Mouse (Mus musculus) forebrain, embryonic 11.5 days (tissue): ENCODE measurements around the gene Ankib1. TPM values are rescaled to one million over a fixed set of nuclear protein-coding genes. Genes with fewer than 3 reads are reported as not detected.
"Not testable (repeated sequence)": the region's sequence is repeated elsewhere in the genome, so short reads cannot be mapped to it uniquely, and the experiment has no call there.

ENCODE experiments used
- ATAC-seq: fragments of 200-750 bp; cut with Nextera tagmentation; replicated peaks from 2 replicates; pipeline ENCODE4 v1.8.0; 2017; ENCODE audit warnings: moderate TSS enrichment; ENCODE audit not compliant: low FRiP score
- DNase-seq: peaks from one replicate; pipeline ENCODE4 v3.0.0-alpha.2; 2017; ENCODE audit warnings: low spot score
- H3K27ac ChIP-seq: fragments of 300-500 bp; sonication (generic); 2 replicates; pipeline ENCODE4 v1.5.1; 2014; ENCODE audit warnings: low read depth, low read length
- H3K27me3 ChIP-seq: fragments of 300-500 bp; sonication (generic); 2 replicates; pipeline ENCODE4 v1.6.1; 2014; ENCODE audit warnings: mild to moderate bottlenecking, low read length, mixed read lengths; ENCODE audit not compliant: control insufficient read depth, insufficient read depth
- H3K36me3 ChIP-seq: fragments of 300-500 bp; sonication (generic); 2 replicates; pipeline ENCODE4 v1.6.1; 2014; ENCODE audit warnings: mild to moderate bottlenecking, low read length, moderate library complexity, mixed read lengths; ENCODE audit not compliant: control insufficient read depth, insufficient read depth
- H3K4me1 ChIP-seq: fragments of 300-500 bp; sonication (generic); replicated peaks from 2 replicates; pipeline ENCODE4 v1.6.1; 2014; ENCODE audit warnings: low read length, mixed read lengths; ENCODE audit not compliant: control insufficient read depth, insufficient read depth
- H3K4me2 ChIP-seq: fragments of 300-500 bp; sonication (generic); 2 replicates; pipeline ENCODE4 v1.6.1; 2014; ENCODE audit warnings: low read depth, mild to moderate bottlenecking, low read length, moderate library complexity, mixed read lengths; ENCODE audit not compliant: severe bottlenecking
- H3K4me3 ChIP-seq: fragments of 300-500 bp; sonication (generic); 2 replicates; pipeline ENCODE4 v1.5.1; 2014; ENCODE audit warnings: low read depth, low read length
- H3K9ac ChIP-seq: fragments of 300-500 bp; sonication (generic); 2 replicates; pipeline ENCODE4 v1.6.1; 2014; ENCODE audit warnings: low read length
- H3K9me3 ChIP-seq: fragments of 300-500 bp; sonication (generic); 2 replicates; pipeline ENCODE4 v1.6.1; 2016; ENCODE audit warnings: low read length, mixed read lengths; ENCODE audit not compliant: control insufficient read depth
- WGBS: fragments of 180-500 bp; shearing (Covaris S2); extraction: QIAGEN DNeasy Blood & Tissue Kit; methylation state at CpG from one replicate; pipeline ENCODE4 v1.1.7; 2014; 5-methylcytosine and 5-hydroxymethylcytosine counted together
- polyA plus RNA-seq: library from polyadenylated mRNA; unstranded; fragments of >200 nt; fragmentation: Nextera tagmentation; extraction: Ambion mirVana; gene quantifications from 2 replicates; pipeline ENCODE4 v1.2.1, GENCODE M21; 2014

Gene Ankib1
- polyA plus RNA-seq, 1 experiment from 2014 or later, result 17.0 TPM

GRCm38 (mm10) chr5:3800041-3800440, 2.7 kb downstream of the Ankib1 start:
- H3K27ac ChIP-seq, result no peak overlapping the region
- H3K36me3 ChIP-seq, result no peaks in the 10 kb centered on the region
- H3K9me3 ChIP-seq, result no peaks in the 10 kb centered on the region
- no peaks in the 10 kb centered on the region for H3K27me3 ChIP-seq
- no peak for DNase-seq
- no peak overlapping the region for H3K4me2 ChIP-seq
- no peak overlapping the region for H3K9ac ChIP-seq
- H3K4me1 ChIP-seq, result peaks cover 3% of the 10 kb centered on the region; the same call in 1 of the 2 replicates
- ATAC-seq, result no peak
- no peak overlapping the region for H3K4me3 ChIP-seq
- WGBS, result 84% methylated on average over 1 of the region's 1 CpGs

GRCm38 (mm10) chr5:3798656-3799055, 4.1 kb downstream of the Ankib1 start:
- DNase-seq, H3K9ac ChIP-seq, H3K4me1 ChIP-seq, H3K27ac ChIP-seq, H3K4me2 ChIP-seq, H3K27me3 ChIP-seq, H3K4me3 ChIP-seq, ATAC-seq, H3K36me3 ChIP-seq, H3K9me3 ChIP-seq: not testable (repeated sequence)

- not testable (repeated sequence) for H3K27ac ChIP-seq, H3K27me3 ChIP-seq, H3K36me3 ChIP-seq, ATAC-seq, H3K9ac ChIP-seq, DNase-seq, H3K4me3 ChIP-seq, H3K4me2 ChIP-seq, H3K4me1 ChIP-seq, H3K9me3 ChIP-seq
- WGBS, result 93% methylated on average over 2 of the region's 2 CpGs
These were observed 5.6 kb downstream of the Ankib1 start for GRCm38 (mm10) chr5:3797101-3797500.

GRCm38 (mm10) chr5:3791048-3791447, 11.7 kb downstream of the Ankib1 start:
- Histone ChIP-seq H3K4me2 (no peak overlapping the region), H3K36me3 (no peaks in the 10 kb centered on the region), H3K27me3 (no peaks in the 10 kb centered on the region), H3K9ac (no peak overlapping the region), H3K27ac (no peak overlapping the region), H3K9me3 (no peaks in the 10 kb centered on the region), H3K4me1 (no peaks in the 10 kb centered on the region), H3K4me3 (no peak overlapping the region)
- no peak for ATAC-seq
- DNase-seq, result no peak

- Histone ChIP-seq H3K9ac (no peak overlapping the region), H3K9me3 (no peaks in the 10 kb centered on the region), H3K4me3 (no peak overlapping the region), H3K36me3 (no peaks in the 10 kb centered on the region), H3K27ac (no peak overlapping the region), H3K4me1 (no peaks in the 10 kb centered on the region), H3K4me2 (no peak overlapping the region), H3K27me3 (no peaks in the 10 kb centered on the region)
- WGBS, result 93% methylated on average over 4 of the region's 4 CpGs
- no peak for DNase-seq
- no peak for ATAC-seq
These were observed 15.2 kb downstream of the Ankib1 start for GRCm38 (mm10) chr5:3787548-3787947.

- ATAC-seq, result no peak
- no peaks in the 10 kb centered on the region for H3K27me3 ChIP-seq
- no peak for DNase-seq
- 66% methylated on average over 1 of the region's 1 CpGs for WGBS
- H3K4me1 ChIP-seq, result no peaks in the 10 kb centered on the region
- H3K9me3 ChIP-seq, result no peaks in the 10 kb centered on the region
- H3K4me3 ChIP-seq, result no peak overlapping the region
- no peak overlapping the region for H3K4me2 ChIP-seq
- no peak overlapping the region for H3K9ac ChIP-seq
- no peaks in the 10 kb centered on the region for H3K36me3 ChIP-seq
- H3K27ac ChIP-seq, result no peak overlapping the region
These were observed 17.8 kb downstream of the Ankib1 start for GRCm38 (mm10) chr5:3784751-3785496.

GRCm38 (mm10) chr5:3783947-3784681, 18.6 kb downstream of the Ankib1 start:
- H3K9me3 ChIP-seq, result no peaks in the 10 kb centered on the region
- DNase-seq, result no peak
- no peaks in the 10 kb centered on the region for H3K4me1 ChIP-seq
- H3K9ac ChIP-seq, result no peak overlapping the region
- H3K4me3 ChIP-seq, result no peak overlapping the region
- H3K27ac ChIP-seq, result no peak overlapping the region
- H3K27me3 ChIP-seq, result no peaks in the 10 kb centered on the region
- no peak for ATAC-seq
- H3K36me3 ChIP-seq, result no peaks in the 10 kb centered on the region
- 94% methylated on average over 2 of the region's 2 CpGs for WGBS
- H3K4me2 ChIP-seq, result no peak overlapping the region

GRCm38 (mm10) chr5:3782670-3783069, 20.1 kb downstream of the Ankib1 start:
- Histone ChIP-seq H3K27me3 (no peaks in the 10 kb centered on the region), H3K9me3 (no peaks in the 10 kb centered on the region), H3K9ac (no peak overlapping the region), H3K4me3 (no peak overlapping the region), H3K4me1 (no peaks in the 10 kb centered on the region), H3K36me3 (no peaks in the 10 kb centered on the region), H3K4me2 (no peak overlapping the region), H3K27ac (no peak overlapping the region)
- DNase-seq, result no peak
- no peak for ATAC-seq

- ATAC-seq (no peak), DNase-seq (no peak)
- H3K9ac ChIP-seq, result no peak overlapping the region
- WGBS, result 64% methylated on average over 3 of the region's 3 CpGs
- no peaks in the 10 kb centered on the region for H3K27me3 ChIP-seq
- H3K4me3 ChIP-seq, result no peak overlapping the region
- no peaks in the 10 kb centered on the region for H3K36me3 ChIP-seq
- H3K4me2 ChIP-seq, result no peak overlapping the region
- no peaks in the 10 kb centered on the region for H3K4me1 ChIP-seq
- no peaks in the 10 kb centered on the region for H3K9me3 ChIP-seq
- no peak overlapping the region for H3K27ac ChIP-seq
These were observed 30.7 kb downstream of the Ankib1 start for GRCm38 (mm10) chr5:3772017-3772416.
